Mouse (Mus musculus) MEL (cell line): ENCODE results near the gene Reg4. TPM values are rescaled to one million over a fixed set of nuclear protein-coding genes. Genes with fewer than 3 reads are reported as not detected.

Experiments
- DNase-seq: peaks from one replicate; pipeline ENCODE4 v3.0.0; 2011; ENCODE audit warnings: low read depth, low spot score
- H3K27ac ChIP-seq: 2 replicates; pipeline ENCODE4 v1.5.1; 2012; ENCODE audit warnings: low read depth, mild to moderate bottlenecking, control low read depth, low read length, moderate library complexity; ENCODE audit not compliant: control insufficient read depth
- H3K27me3 ChIP-seq, 2 experiments: fragments of 150-350 bp in 1 of 2; sonication (generic) in 1 of 2; 2 replicates each; pipeline ENCODE4 v1.6.1; 2012; ENCODE audit warnings: low read length in 2 of 2, mild to moderate bottlenecking in 2 of 2, improper control_type of control experiment in 1 of 2, moderate library complexity in 1 of 2; ENCODE audit not compliant: insufficient read depth in 2 of 2, control insufficient read depth in 1 of 2
- H3K36me3 ChIP-seq, 2 experiments: 2 replicates each; pipeline ENCODE4 v1.6.1; 2012 to 2014; ENCODE audit warnings: low read length in 2 of 2, improper control_type of control experiment in 1 of 2, inconsistent platforms in 1 of 2, mild to moderate bottlenecking in 1 of 2; ENCODE audit not compliant: insufficient read depth in 2 of 2, control insufficient read depth in 1 of 2
- H3K4me1 ChIP-seq, 2 experiments: fragments of 150-350 bp in 1 of 2; sonication (generic) in 1 of 2; 2 replicates each; pipeline ENCODE4 v1.6.1; 2012; ENCODE audit warnings: low read length in 2 of 2, improper control_type of control experiment in 1 of 2, mild to moderate bottlenecking in 1 of 2; ENCODE audit not compliant: insufficient read depth in 2 of 2, control insufficient read depth in 1 of 2
- H3K4me3 ChIP-seq, 2 experiments: fragments of 150-350 bp in 1 of 2; sonication (generic) in 1 of 2; 2 replicates each; pipeline ENCODE4 v1.5.1; 2012; ENCODE audit warnings: low read depth in 2 of 2, low read length in 2 of 2, mild to moderate bottlenecking in 2 of 2, moderate library complexity in 2 of 2, control low read depth in 1 of 2, improper control_type of control experiment in 1 of 2; ENCODE audit not compliant: control insufficient read depth in 1 of 2, insufficient read depth in 1 of 2
- H3K79me2 ChIP-seq: 2 replicates; pipeline ENCODE4 v1.6.1; 2012; ENCODE audit warnings: mild to moderate bottlenecking, low read length, moderate library complexity; ENCODE audit not compliant: control insufficient read depth, poor library complexity, insufficient read depth
- H3K9ac ChIP-seq: 2 replicates; pipeline ENCODE4 v1.6.1; 2012; ENCODE audit warnings: low read depth, mild to moderate bottlenecking, control low read depth, low read length, moderate library complexity; ENCODE audit not compliant: control insufficient read depth, poor library complexity, severe bottlenecking
- H3K9me3 ChIP-seq: fragments of 150-350 bp; sonication (generic); replicated peaks from 2 replicates; pipeline ENCODE4 v1.6.1; 2012; ENCODE audit warnings: mild to moderate bottlenecking, low read length, improper control_type of control experiment, moderate library complexity; ENCODE audit not compliant: insufficient read depth
- BHLHE40 ChIP-seq: IDR thresholded peaks from 2 replicates; pipeline ENCODE4 v1.6.1; 2012; ENCODE audit warnings: low read depth, mild to moderate bottlenecking, inconsistent platforms, low read length, improper control_type of control experiment, borderline replicate concordance
- ELF1 ChIP-seq: IDR thresholded peaks from 2 replicates; pipeline ENCODE4 v1.6.1; 2014; ENCODE audit warnings: low read depth, mild to moderate bottlenecking, inconsistent platforms, low read length, improper control_type of control experiment, moderate library complexity
- GABPA ChIP-seq: IDR thresholded peaks from 2 replicates; pipeline ENCODE4 v1.6.1; 2012; ENCODE audit warnings: low read depth, mild to moderate bottlenecking, inconsistent platforms, low read length, improper control_type of control experiment, moderate library complexity
- GATA1 ChIP-seq: IDR thresholded peaks from 2 replicates; pipeline ENCODE4 v1.6.1; 2011; ENCODE audit warnings: low read depth, low read length, improper control_type of control experiment
- KAT2A ChIP-seq: conservative IDR thresholded peaks from 2 replicates; pipeline ENCODE4 v1.6.1; 2012; ENCODE audit warnings: low read depth, low read length, improper control_type of control experiment, inconsistent platforms
- MAFK ChIP-seq: IDR thresholded peaks from 2 replicates; pipeline ENCODE4 v1.6.1; 2011; ENCODE audit warnings: low read depth, mild to moderate bottlenecking, low read length, improper control_type of control experiment, borderline replicate concordance
- MAX ChIP-seq: IDR thresholded peaks from 2 replicates; pipeline ENCODE4 v1.6.1; 2011; ENCODE audit warnings: low read length, improper control_type of control experiment
- MEF2A ChIP-seq: IDR thresholded peaks from 2 replicates; pipeline ENCODE4 v1.6.1; 2014; ENCODE audit warnings: low read depth, mild to moderate bottlenecking, inconsistent platforms, low read length, improper control_type of control experiment; ENCODE audit not compliant: poor library complexity, insufficient replicate concordance, severe bottlenecking; ENCODE audit errors: extremely low read depth
- MXI1 ChIP-seq: IDR thresholded peaks from 2 replicates; pipeline ENCODE4 v1.6.1; 2011; ENCODE audit warnings: mild to moderate bottlenecking, low read depth, low read length, improper control_type of control experiment
- MYB ChIP-seq: IDR thresholded peaks from 2 replicates; pipeline ENCODE4 v1.6.1; 2011; ENCODE audit warnings: mild to moderate bottlenecking, low read depth, low read length, improper control_type of control experiment
- NELFE ChIP-seq: IDR thresholded peaks from 2 replicates; pipeline ENCODE4 v1.6.1; 2011; ENCODE audit warnings: low read depth, low read length, improper control_type of control experiment
- POLR2AphosphoS5 ChIP-seq: IDR thresholded peaks from 2 replicates; pipeline ENCODE4 v1.6.1; 2012; ENCODE audit warnings: low read depth, borderline replicate concordance, mild to moderate bottlenecking, inconsistent platforms, low read length, moderate library complexity, mixed read lengths
- RCOR1 ChIP-seq: IDR thresholded peaks from 2 replicates; pipeline ENCODE4 v1.6.1; 2012; ENCODE audit warnings: low read depth, mild to moderate bottlenecking, inconsistent platforms, low read length, improper control_type of control experiment
- SIN3A ChIP-seq: IDR thresholded peaks from 2 replicates; pipeline ENCODE4 v1.6.1; 2012; ENCODE audit warnings: low read length, improper control_type of control experiment, inconsistent platforms
- SMC3 ChIP-seq: IDR thresholded peaks from 2 replicates; pipeline ENCODE4 v1.6.1; 2011; ENCODE audit warnings: low read depth, low read length, improper control_type of control experiment
- TAL1 ChIP-seq: IDR thresholded peaks from 2 replicates; pipeline ENCODE4 v1.6.1; 2012; ENCODE audit warnings: mild to moderate bottlenecking, inconsistent platforms, low read length, moderate library complexity, mixed read lengths
- TBP ChIP-seq: IDR thresholded peaks from 2 replicates; pipeline ENCODE4 v1.8.0; 2011; ENCODE audit warnings: low read depth, low read length, improper control_type of control experiment
- TCF12 ChIP-seq: IDR thresholded peaks from 2 replicates; pipeline ENCODE4 v1.6.1; 2014; ENCODE audit warnings: low read depth, mild to moderate bottlenecking, inconsistent platforms, low read length, improper control_type of control experiment, moderate library complexity
- ZKSCAN1 ChIP-seq: IDR thresholded peaks from 2 replicates; pipeline ENCODE4 v1.6.1; 2012; ENCODE audit warnings: low read depth, mild to moderate bottlenecking, inconsistent platforms, low read length, improper control_type of control experiment, moderate library complexity
- ZNF384 ChIP-seq: IDR thresholded peaks from 2 replicates; pipeline ENCODE4 v1.6.1; 2012; ENCODE audit warnings: low read depth, mild to moderate bottlenecking, inconsistent platforms, low read length, improper control_type of control experiment
- polyA plus RNA-seq, 2 experiments: library from polyadenylated mRNA; stranded (reverse) in 1 of 2; unstranded in 1 of 2; fragments of >175 nt in 1 of 2; fragments of >200 nt in 1 of 2; gene quantifications; 2 replicates each; pipeline versions ENCODE4 v1.2.1 to v1.2.4; 2012; ENCODE audit warnings: low replicate concordance in 2 of 2, low read depth in 1 of 2; ENCODE audit not compliant: insufficient read length in 2 of 2, insufficient read depth in 1 of 2, missing spikeins in 1 of 2
- total RNA-seq: library from RNA; depleted of rRNA; stranded (reverse); fragments of 300-350 nt; gene quantifications from 2 replicates; pipeline ENCODE4 v1.2.3, GENCODE M21; 2012

Gene Reg4
- total and polyA plus RNA-seq, 3 experiments: not detected

DNA sequence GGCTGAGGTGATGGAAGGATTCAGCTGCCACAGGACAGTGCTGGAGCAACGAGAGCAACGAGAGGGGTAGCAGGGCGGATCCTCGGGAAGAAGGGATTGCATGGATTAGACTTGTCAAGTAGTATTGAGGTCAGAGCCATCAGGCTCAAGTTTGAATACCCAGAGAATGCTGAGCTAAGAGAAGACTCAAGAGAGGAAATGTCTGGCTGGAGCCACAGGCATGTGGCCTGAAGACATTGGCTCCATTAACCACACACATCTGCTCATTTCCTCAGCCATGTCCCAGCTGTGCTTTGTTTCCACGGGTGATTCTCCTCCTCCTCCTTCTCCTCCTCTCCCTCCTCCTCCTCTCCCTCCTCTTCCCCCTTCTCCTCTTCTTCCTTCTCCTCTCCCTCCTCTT is 22.2 kb upstream of the Reg4 start:
- Histone ChIP-seq H3K9me3 (no peaks in the 10 kb centered on the region), H3K27ac (no peak overlapping the region), H3K4me1 (no peaks in the 10 kb centered on the region), H3K4me3 (no peak overlapping the region), H3K9ac (no peak overlapping the region), H3K79me2 (no peaks in the 10 kb centered on the region), H3K36me3 (no peaks in the 10 kb centered on the region), H3K27me3 (peaks cover 11 to 26% of the 10 kb centered on the region in 2 experiments)
- TF ChIP-seq ZNF384: no peak
- no peak for TF ChIP-seq POLR2AphosphoS5
- TF ChIP-seq KAT2A: no peak
- no peak for DNase-seq

DNA sequence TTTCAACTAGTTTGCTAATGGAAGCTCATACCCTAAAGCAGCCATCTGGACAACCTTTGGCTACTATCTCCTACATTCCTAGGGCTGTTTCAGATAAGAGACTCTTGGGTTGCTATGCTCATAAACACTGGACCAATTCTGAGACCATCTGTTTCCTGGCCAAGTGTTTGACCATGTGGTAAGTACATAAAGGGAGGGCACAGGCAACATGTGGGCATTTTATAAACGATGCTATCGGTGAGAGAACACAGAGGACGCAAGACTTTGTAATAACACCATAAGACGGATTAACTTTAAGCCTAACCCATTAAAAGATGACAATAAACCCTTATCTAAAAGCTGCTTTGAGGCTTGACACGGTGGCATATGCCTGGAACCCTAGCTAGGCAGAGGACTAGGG is 18.7 kb upstream of the Reg4 start:
- TF ChIP-seq ZKSCAN1: no peak
- no peak for TF ChIP-seq MAX
- TF ChIP-seq TBP: no peak
- no peak for TF ChIP-seq NELFE
- no peak for TF ChIP-seq MXI1
- TF ChIP-seq TAL1: no peak
- TF ChIP-seq SIN3A: no peak
- TF ChIP-seq GATA1: no peak
- no peak for TF ChIP-seq MAFK
- no peak for TF ChIP-seq BHLHE40
- no peak for TF ChIP-seq KAT2A
- no peak for TF ChIP-seq POLR2AphosphoS5
- TF ChIP-seq TCF12: no peak
- no peak for TF ChIP-seq MYB
- TF ChIP-seq SMC3: no peak
- TF ChIP-seq GABPA: no peak
- TF ChIP-seq ELF1: no peak
- TF ChIP-seq MEF2A: no peak
- no peak for TF ChIP-seq RCOR1
- Histone ChIP-seq H3K27me3 (peaks cover 7 to 12% of the 10 kb centered on the region in 2 experiments; a peak in 3 of 4 replicates), H3K79me2 (no peaks in the 10 kb centered on the region), H3K9me3 (no peaks in the 10 kb centered on the region), H3K4me1 (no peaks in the 10 kb centered on the region), H3K36me3 (no peaks in the 10 kb centered on the region), H3K4me3 (no peak overlapping the region), H3K27ac (no peak overlapping the region), H3K9ac (no peak overlapping the region)
- DNase-seq: no peak
